In the genomic region with DNA sequence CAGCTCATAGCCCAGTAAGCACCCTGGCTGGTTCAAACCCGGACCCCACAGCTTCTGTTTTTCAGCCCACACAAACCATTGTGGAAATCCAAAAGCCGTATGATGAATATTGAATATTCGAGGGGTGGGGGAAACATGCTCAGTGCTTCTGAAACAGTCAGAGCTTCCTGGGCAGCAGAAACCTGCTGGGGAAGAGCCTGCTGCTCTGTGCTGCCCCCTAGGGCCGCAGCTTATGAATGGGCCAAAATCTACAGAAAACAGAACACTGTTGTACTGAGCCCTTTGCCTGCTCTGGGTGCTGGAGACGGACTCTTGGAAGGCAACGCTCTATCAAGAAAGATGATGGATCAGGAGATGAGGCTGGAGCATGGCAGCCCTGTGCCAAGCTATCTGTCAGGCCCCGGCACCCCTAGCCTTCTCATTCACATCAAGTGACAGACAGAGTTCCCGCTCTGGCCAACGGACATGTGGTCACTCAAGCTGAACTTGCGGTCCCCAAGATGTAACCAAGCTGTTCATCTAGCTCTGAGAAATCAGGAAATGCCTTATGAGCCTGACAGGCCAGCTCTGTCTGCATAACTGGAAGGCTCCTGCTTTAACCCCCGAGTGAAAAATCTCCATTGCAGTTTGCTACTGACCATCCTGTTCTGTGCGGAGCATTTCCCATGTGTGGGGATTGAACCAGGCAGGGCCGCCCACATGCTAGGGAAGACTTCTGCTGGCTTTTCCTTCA, we compare ENCODE assay signal across 9 mouse cellular contexts. TPM values are rescaled to one million over a fixed set of nuclear protein-coding genes. Genes with fewer than 3 reads are reported as not detected.
DNase-seq lines count a peak whose midpoint lies in the region; ATAC-seq and TF ChIP-seq lines count a peak whose summit lies in the region.
"Had no signal": no experiment of that assay in that cellular context is flagged by ENCODE, and none has a peak within 500 bp of the region (broad histone marks: within the 10 kb centered on the region; RNA-seq: fewer than 3 reads in every experiment).

No protein-coding gene starts in this region.

- H3K9ac ChIP-seq in forebrain, embryonic 12.5 days = no peak overlapping the region

- intact Hi-C loops in left cerebral cortex, postnatal 4 days (cut with DNase I) = no loop called here

- in situ Hi-C loops in Patski (cut with MboI; ENCODE audit: low pct_unique_long_range_greater_than_20kb) = no loop called here

- H3K27me3 ChIP-seq in Patski = peaks cover 12% of the 10 kb centered on the region
- H3K27me3 ChIP-seq in forebrain, embryonic 12.5 days = no peaks in the 10 kb centered on the region

- 76% methylated on average over 13 of the region's 13 CpGs for WGBS in forebrain, embryonic 12.5 days

- H3K36me3 ChIP-seq in forebrain, embryonic 12.5 days (replicated peaks) = no peaks in the 10 kb centered on the region

- peak; percentile 58 to 67 for DNase-seq in cerebellum, postnatal 25 days
- no peak for DNase-seq in cerebellum, adult 9-11 months
- DNase-seq in left cerebral cortex, postnatal 4 days = peak; percentile 45
- DNase-seq in left cerebral cortex, adult 11 months (ENCODE audit: low spot score) = no peak
- DNase-seq in Patski (ENCODE audit: low read depth, low spot score) = no peak
- DNase-seq in gastrocnemius, postnatal 10 days = no peak

- POLR2A ChIA-PET in Patski (lab: Charles Lee) = no interaction called here

- CTCF ChIA-PET in Patski (lab: Charles Lee) = interaction anchor here (0.7 to 3.1 kb wide), 20 partner anchors 8 to 210 kb away, joined by 3 to 6 read pairs (median 4); no protein-coding TSS in a partner anchor

- no peaks in the 10 kb centered on the region for H3K4me1 ChIP-seq in forebrain, embryonic 12.5 days

- ATAC-seq in Patski = no peak
- ATAC-seq in megakaryocyte, adult 5-6 weeks (ENCODE audit: poor library complexity, severe bottlenecking) = peak; percentile 45; the same call in 1 of the 2 replicates
- no peak for ATAC-seq in forebrain, embryonic 12.5 days (ENCODE audit: low FRiP score)
- ATAC-seq: inflammation-experienced regulatory T-cells, adult 6 months had no signal

- no peaks in the 10 kb centered on the region for H3K9me3 ChIP-seq in forebrain, embryonic 12.5 days

- H3K4me3 ChIP-seq in forebrain, embryonic 12.5 days (replicated peaks) = no peak overlapping the region

- TF ChIP-seq CTCF in Patski (IDR thresholded peaks at IDR 0.05) = peak; percentile 86

- no peak overlapping the region for H3K27ac ChIP-seq in forebrain, embryonic 12.5 days

- no peak overlapping the region for H3K4me2 ChIP-seq in forebrain, embryonic 12.5 days

RNA-seq across cellular contexts. Expression of a gene that starts 32.5 kb away (rescaled TPM):
- total RNA-seq in left cerebral cortex, postnatal 4 days (2021) = under 1 TPM in 1 of 2 experiments, not detected in 1; 0.32 TPM
- polyA plus RNA-seq in Patski (2021) = not detected
- total RNA-seq in megakaryocyte, adult 5-6 weeks (2015) = not detected in 2 replicates
- total RNA-seq in megakaryocyte, adult 5-6 weeks (2017) = not detected in 2 replicates
- polyA plus RNA-seq in forebrain, embryonic 12.5 days (2016; fragmentation: Nextera tagmentation; extraction: Ambion mirVana) = 0.08 TPM in 1 of 2 replicates, not detected in the other
- not detected for total RNA-seq in gastrocnemius, postnatal 10 days (2021)
- polyA plus RNA-seq: inflammation-experienced regulatory T-cells, adult 6 months had no signal

RNA-seq across cellular contexts. Expression of a gene that starts 38.9 kb away (rescaled TPM):
- 1 to 10 TPM; 3.0 to 9.0 TPM for total RNA-seq in left cerebral cortex, postnatal 4 days (2021)
- polyA plus RNA-seq in Patski (2021) = 121 TPM
- 0.27 TPM in 1 of 2 replicates, not detected in the other for total RNA-seq in megakaryocyte, adult 5-6 weeks (2015)
- total RNA-seq in megakaryocyte, adult 5-6 weeks (2017) = 0.11 and 0.94 TPM in 2 replicates
- not detected in 2 replicates for polyA plus RNA-seq in forebrain, embryonic 12.5 days (2016; fragmentation: Nextera tagmentation; extraction: Ambion mirVana)
- 10 to 100 TPM; 11.0 to 13.8 TPM for total RNA-seq in gastrocnemius, postnatal 10 days (2021)
- polyA plus RNA-seq: inflammation-experienced regulatory T-cells, adult 6 months had no signal

RNA-seq across cellular contexts. Expression of a gene that starts 54.8 kb away (rescaled TPM):
- total RNA-seq in left cerebral cortex, postnatal 4 days (2021) = 10 to 100 TPM; 86.2 to 89.8 TPM
- 84.9 TPM for polyA plus RNA-seq in Patski (2021)
- 6.2 and 7.5 TPM in 2 replicates for total RNA-seq in megakaryocyte, adult 5-6 weeks (2015)
- 1.6 and 2.1 TPM in 2 replicates for total RNA-seq in megakaryocyte, adult 5-6 weeks (2017)
- 22.8 and 23.1 TPM in 2 replicates for polyA plus RNA-seq in forebrain, embryonic 12.5 days (2016; fragmentation: Nextera tagmentation; extraction: Ambion mirVana)
- 10 to 100 TPM; 31.7 to 42.0 TPM for total RNA-seq in gastrocnemius, postnatal 10 days (2021)

Comparison
In these comparisons a context has a peak if more than half of its experiments do, and no peak if none do; other contexts are left out.
1. DNase-seq: peak in cerebellum, postnatal 25 days (2 of 2) and left cerebral cortex, postnatal 4 days (single experiment); none in cerebellum, adult 9-11 months (single experiment), left cerebral cortex, adult 11 months (single experiment), Patski (single experiment) and gastrocnemius, postnatal 10 days (single experiment).